Mouse (Mus musculus) gastrocnemius, adult 2 months (tissue): Measurements from ENCODE around the gene Snrpf. TPM values are rescaled to one million over a fixed set of nuclear protein-coding genes. Genes with fewer than 3 reads are reported as not detected.
"Not testable (repeated sequence)": the region's sequence is repeated elsewhere in the genome, so short reads cannot be mapped to it uniquely, and the experiment has no call there.

Source experiments
- DNase-seq: peaks from one replicate; pipeline ENCODE4 v3.0.0; 2022
- H3K27ac ChIP-seq: fragments of 200-600 bp; 2 replicates; pipeline ENCODE4 v1.8.1; 2022; ENCODE audit warnings: mild to moderate bottlenecking
- H3K4me3 ChIP-seq: fragments of 200-600 bp; 2 replicates; pipeline ENCODE4 v1.8.1; 2022; ENCODE audit warnings: mild to moderate bottlenecking, moderate library complexity
- CTCF ChIP-seq: fragments of 200-600 bp; IDR thresholded peaks from 2 replicates; pipeline ENCODE4 v1.8.1; 2022; ENCODE audit warnings: antibody characterized with exemption, mild to moderate bottlenecking, moderate library complexity
- intact Hi-C: fragments of 180-260 bp; cut with DNase I; formaldehyde crosslinking; loops from one replicate; pipeline ENCODE4 v1.15.1; 2025
- total RNA-seq, 2 experiments: library from RNA; stranded (reverse); gene quantifications; 2 replicates each; pipeline ENCODE4 v1.2.3; 2021

The Snrpf gene
- total RNA-seq, 2 experiments from 2014 or later: 6.5 to 8.9 TPM

DNA sequence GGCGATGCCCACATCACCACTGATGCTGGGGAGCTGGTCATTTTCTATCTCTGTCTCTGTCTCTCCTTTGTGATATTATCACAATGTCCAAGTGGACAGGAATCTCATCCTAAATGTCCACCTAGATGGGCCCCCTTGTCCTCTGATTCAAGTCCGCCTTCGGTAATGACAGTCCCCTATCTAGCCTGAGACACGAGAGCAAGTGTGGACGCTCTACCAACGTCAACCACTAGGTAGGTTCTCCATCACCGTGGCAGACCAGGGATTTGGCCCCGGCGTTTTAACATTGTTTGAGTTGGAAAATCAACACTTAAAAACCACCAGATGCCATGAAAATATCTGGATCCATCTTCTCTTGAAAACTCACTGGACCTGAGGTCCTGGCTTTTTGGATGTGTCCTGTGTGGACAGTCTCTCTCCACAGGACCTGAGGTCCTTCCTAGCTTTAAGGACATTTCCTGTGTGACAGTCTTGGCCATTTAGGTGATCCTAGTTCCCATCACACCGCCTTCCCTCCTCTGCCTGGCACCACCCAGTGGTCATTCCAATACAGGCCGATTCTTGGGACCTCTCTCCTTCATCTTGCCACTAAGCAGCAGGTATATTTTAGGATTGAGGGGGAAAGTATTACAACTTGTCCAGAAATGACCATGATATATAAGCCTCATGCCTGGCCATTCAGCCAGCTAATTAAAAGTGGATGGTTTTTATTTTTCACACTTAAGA is 21.5 kb downstream of the Snrpf start:
- intact Hi-C loops: no loop called here
- no peak overlapping the region for H3K27ac ChIP-seq
- no peak overlapping the region for H3K4me3 ChIP-seq
- DNase-seq: no peak
- TF ChIP-seq CTCF: no peak

GRCm38 (mm10) chr10:93567066-93567465 is 22.4 kb downstream of the Snrpf start:
- no peak overlapping the region for H3K27ac ChIP-seq
- intact Hi-C loops: no loop called here
- no peak for TF ChIP-seq CTCF
- DNase-seq: no peak
- no peak overlapping the region for H3K4me3 ChIP-seq

DNA sequence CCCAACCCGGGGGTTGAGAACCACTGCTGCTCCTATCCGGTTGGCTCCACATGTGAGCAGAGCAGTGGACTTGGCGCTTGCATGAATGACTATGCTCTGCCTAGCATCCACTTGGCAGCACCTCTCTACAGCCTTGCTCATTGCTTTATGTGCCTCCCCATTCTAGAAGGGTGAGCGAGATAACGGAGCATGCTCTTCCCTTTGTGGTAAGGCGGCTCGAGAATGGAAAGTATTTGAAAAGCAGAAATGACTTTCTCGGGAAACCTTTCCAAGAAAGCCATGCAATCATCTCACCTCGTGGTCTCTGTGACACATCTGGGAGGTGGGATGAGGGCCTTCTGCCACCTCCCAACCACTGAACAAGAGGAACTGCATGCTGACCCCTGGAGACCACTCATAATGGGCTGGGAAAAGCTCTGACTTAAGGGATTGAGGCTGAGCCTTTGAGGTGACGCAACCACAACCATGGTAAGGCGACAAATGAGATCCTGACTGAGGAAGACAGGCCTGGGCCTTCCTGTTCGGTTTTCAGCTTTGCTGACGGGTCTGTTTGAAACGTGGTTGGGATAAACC is 24.9 kb downstream of the Snrpf start:
- Histone ChIP-seq H3K27ac (no peak overlapping the region), H3K4me3 (no peak overlapping the region)
- no peak for TF ChIP-seq CTCF
- intact Hi-C loops: no loop called here
- no peak for DNase-seq

DNA sequence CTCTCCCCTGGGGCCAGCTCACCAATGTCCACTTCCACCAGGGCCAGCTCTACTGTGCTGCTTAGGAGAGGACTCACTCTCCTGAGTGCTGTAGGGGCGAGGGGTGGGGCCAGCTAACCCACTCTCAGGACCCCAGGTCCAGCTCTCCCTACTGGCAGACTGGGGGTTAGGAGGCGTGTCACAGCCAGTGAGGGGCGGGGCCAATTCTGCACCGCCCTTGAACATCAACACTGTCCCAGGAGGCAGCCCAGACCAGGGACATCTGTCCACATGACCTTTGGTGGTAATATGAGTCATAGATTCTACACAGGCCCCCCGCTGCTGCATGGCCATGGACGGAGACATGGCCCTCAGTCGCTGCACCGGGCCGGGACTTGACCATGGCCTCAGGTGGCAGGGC is 29.7 kb downstream of the Snrpf start:
- Histone ChIP-seq H3K4me3 (no peak overlapping the region), H3K27ac (no peak overlapping the region)
- no peak for DNase-seq
- intact Hi-C loops: no loop called here
- TF ChIP-seq CTCF: no peak

DNA sequence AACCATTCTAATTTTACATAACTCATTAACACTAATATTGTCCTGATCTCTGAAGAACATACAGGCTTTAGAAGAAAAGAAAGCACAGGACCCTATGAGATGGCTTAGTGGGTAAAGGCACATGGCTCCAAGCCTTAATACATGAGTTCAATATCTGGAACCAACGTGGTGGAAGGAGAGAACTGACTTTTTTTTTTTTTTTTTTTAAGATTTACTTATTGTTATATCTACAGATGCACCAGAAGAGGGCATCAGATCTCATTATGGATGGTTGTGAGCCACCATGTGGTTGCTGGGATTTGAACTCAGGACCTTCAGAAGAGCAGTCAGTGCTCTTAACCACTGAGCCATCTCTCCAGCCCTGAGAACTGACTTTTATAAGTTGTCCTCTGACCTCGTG is 31.5 kb downstream of the Snrpf start:
- H3K4me3 ChIP-seq, DNase-seq, H3K27ac ChIP-seq, intact Hi-C loops: not testable (repeated sequence)

- no peak for TF ChIP-seq CTCF
- no peak overlapping the region for H3K27ac ChIP-seq
- no peak for DNase-seq
- intact Hi-C loops: no loop called here
- H3K4me3 ChIP-seq: no peak overlapping the region
Measured at GRCm38 (mm10) chr10:93552596-93552995, 36.9 kb downstream of the Snrpf start.

DNA sequence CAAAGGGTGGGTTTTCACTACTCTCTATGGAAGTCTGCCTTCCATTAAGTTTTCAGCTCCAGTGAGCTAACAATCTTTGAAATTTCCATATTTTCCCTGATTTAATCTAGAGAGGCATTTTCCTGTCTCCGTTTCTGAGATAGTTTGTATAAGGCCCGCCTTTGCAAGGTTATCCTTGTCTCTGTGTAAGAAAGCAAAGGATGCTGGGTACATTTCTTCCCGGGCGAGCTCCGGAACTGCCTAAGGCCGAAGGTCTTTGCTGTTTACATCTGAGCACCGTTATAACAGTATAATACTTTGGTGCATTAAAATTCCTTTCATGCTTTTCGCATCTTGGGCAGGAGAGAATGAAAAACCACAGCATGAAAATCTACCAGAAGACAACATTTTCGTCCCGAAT is 39.7 kb downstream of the Snrpf start:
- no peak overlapping the region for H3K27ac ChIP-seq
- H3K4me3 ChIP-seq: no peak overlapping the region
- intact Hi-C loops: loop anchor here (1.0 to 10.0 kb wide), 3 partner anchors 63 to 505 kb away; no protein-coding TSS in a partner anchor
- no peak for TF ChIP-seq CTCF
- no peak for DNase-seq

DNA sequence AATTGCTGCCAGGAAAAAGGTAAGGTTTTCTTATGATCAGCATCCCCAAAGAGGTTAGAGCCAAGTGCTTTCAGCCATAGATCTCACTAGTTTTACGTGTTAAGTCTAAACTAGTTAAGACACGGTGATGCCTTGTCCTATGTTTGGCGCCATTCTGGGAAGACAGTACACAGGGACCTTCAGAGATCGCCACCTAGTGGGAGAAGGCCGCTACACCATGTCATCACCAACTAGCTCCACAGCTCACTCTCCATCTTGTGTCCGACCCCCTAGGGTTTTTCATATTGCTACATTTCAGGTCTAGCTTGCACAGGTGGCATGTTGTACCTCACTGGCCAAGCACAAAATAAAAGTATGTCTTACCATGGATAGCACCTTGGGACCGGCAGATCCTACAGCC is 40.5 kb downstream of the Snrpf start:
- peak; percentile 88 for TF ChIP-seq CTCF
- peak; percentile 75 for DNase-seq
- intact Hi-C loops: loop anchor here (1.0 to 10.0 kb wide), 3 partner anchors 62 to 504 kb away; no protein-coding TSS in a partner anchor
- no peak overlapping the region for H3K4me3 ChIP-seq
- no peak overlapping the region for H3K27ac ChIP-seq

- intact Hi-C loops: loop anchor here (2.0 to 10.0 kb wide), 2 partner anchors 61 to 503 kb away; no protein-coding TSS in a partner anchor
- no peak for TF ChIP-seq CTCF
- DNase-seq: no peak
- Histone ChIP-seq H3K27ac (no peak overlapping the region), H3K4me3 (no peak overlapping the region)
Measured at GRCm38 (mm10) chr10:93547741-93548270, 41.7 kb downstream of the Snrpf start.

DNA sequence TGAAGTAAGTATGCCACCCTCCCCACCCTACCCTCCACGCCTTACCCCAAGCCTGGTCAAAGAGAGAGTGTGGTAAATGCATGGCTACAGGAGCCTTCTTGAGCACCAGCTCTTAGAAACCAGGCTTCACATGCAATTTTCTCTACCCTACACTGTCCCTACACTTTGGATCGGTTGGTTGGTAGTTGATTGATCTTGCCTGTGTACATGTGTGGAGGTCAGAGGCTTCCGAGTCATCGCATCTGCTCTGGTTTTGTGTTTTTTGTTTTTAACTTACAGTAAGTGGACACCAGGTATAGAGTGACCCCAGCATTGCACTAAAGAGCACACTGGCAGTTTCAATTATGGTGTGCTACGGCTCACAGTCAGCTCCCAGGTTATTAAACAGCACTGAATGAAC is 45.3 kb downstream of the Snrpf start:
- no peak for TF ChIP-seq CTCF
- no peak for DNase-seq
- Histone ChIP-seq H3K27ac (no peak overlapping the region), H3K4me3 (no peak overlapping the region)
- intact Hi-C loops: loop anchor here (10.0 kb wide), 1 partner anchor 499 kb away; no protein-coding TSS in a partner anchor

DNA sequence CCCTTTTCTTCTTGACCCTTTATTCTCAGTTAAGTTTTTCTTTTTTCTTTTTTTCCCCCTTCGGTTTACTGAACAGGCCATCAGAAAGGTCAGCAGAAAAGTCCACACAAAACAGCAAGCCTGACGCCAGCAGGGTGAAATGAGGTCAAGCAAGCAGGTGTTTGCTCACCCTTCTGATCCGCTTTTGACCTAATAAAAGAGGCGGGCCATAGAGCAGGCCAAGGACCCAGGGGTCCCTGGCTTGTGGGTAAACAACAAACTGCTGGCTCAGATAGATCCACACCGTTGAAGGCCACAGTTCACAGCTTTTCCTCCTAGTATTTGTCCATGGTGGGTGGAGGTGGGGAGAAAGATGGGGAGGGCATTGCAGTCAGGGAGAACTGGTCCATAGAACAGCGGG is 46.3 kb downstream of the Snrpf start:
- intact Hi-C loops: loop anchor here (10.0 kb wide), 1 partner anchor 498 kb away; no protein-coding TSS in a partner anchor
- H3K27ac ChIP-seq: no peak overlapping the region
- H3K4me3 ChIP-seq: no peak overlapping the region
- TF ChIP-seq CTCF: no peak
- DNase-seq: no peak

GRCm38 (mm10) chr10:93542356-93542755 is 47.1 kb downstream of the Snrpf start:
- no peak for DNase-seq
- Histone ChIP-seq H3K27ac (no peak overlapping the region), H3K4me3 (no peak overlapping the region)
- intact Hi-C loops: loop anchor here (10.0 kb wide), 1 partner anchor 498 kb away; no protein-coding TSS in a partner anchor
- no peak for TF ChIP-seq CTCF

GRCm38 (mm10) chr10:93541585-93541984 is 47.9 kb downstream of the Snrpf start:
- intact Hi-C loops: loop anchor here (10.0 kb wide), 1 partner anchor 497 kb away; no protein-coding TSS in a partner anchor
- Histone ChIP-seq H3K27ac (no peak overlapping the region), H3K4me3 (no peak overlapping the region)
- no peak for TF ChIP-seq CTCF
- no peak for DNase-seq
